Mouse (Mus musculus) cortical plate, adult 2 months (tissue): ENCODE results near the gene Tril. TPM values are rescaled to one million over a fixed set of nuclear protein-coding genes. Genes with fewer than 3 reads are reported as not detected.
A peak's percentile ranks its signal among the peaks of the same experiment; 100 is the strongest.

Experiments used
- H3K27ac ChIP-seq: fragments of 200-500 bp; 2 replicates; pipeline ENCODE4 v1.5.1; 2012; ENCODE audit warnings: low read length, control low read depth, inconsistent platforms; ENCODE audit not compliant: insufficient read depth
- H3K4me1 ChIP-seq: fragments of 200-500 bp; 2 replicates; pipeline ENCODE4 v1.6.1; 2011; ENCODE audit warnings: low read length; ENCODE audit not compliant: control insufficient read depth, insufficient read depth
- H3K4me3 ChIP-seq: fragments of 200-500 bp; 2 replicates; pipeline ENCODE4 v1.5.1; 2011; ENCODE audit warnings: mild to moderate bottlenecking, low read length, control low read depth; ENCODE audit not compliant: insufficient read depth
- CTCF ChIP-seq: fragments of 200-500 bp; IDR thresholded peaks from 2 replicates; pipeline ENCODE4 v1.5.1; 2011; ENCODE audit warnings: mild to moderate bottlenecking, control low read depth, low read length; ENCODE audit not compliant: insufficient read depth; ENCODE audit errors: extremely low read depth
- POLR2A ChIP-seq: fragments of 200-500 bp; IDR thresholded peaks from 2 replicates; pipeline ENCODE4 v1.6.1; 2011; ENCODE audit warnings: mild to moderate bottlenecking, low read length, control low read depth; ENCODE audit not compliant: insufficient read depth; ENCODE audit errors: extremely low read depth
- polyA plus RNA-seq: library from polyadenylated mRNA; depleted of rRNA; stranded (reverse); fragments of >200 nt; gene quantifications from 2 replicates; pipeline ENCODE4 v1.2.3, GENCODE M21; 2012

The Tril gene
- polyA plus RNA-seq, 1 experiment: 27.7 TPM

GRCm38 (mm10) chr6:53812242-53812641 is 8.4 kb downstream of the Tril start:
- Histone ChIP-seq H3K4me1 (0 out of 2 replicates have a peak, but pooled peaks cover 1% of the 10 kb centered on the region), H3K27ac (no peak overlapping the region), H3K4me3 (no peak overlapping the region)
- TF ChIP-seq CTCF (0 out of 2 replicates have a peak, but pooled peaks have one; percentile 27), POLR2A (no peak)

- Histone ChIP-seq H3K27ac (no peak overlapping the region), H3K4me1 (no peaks in the 10 kb centered on the region), H3K4me3 (no peak overlapping the region)
- TF ChIP-seq POLR2A (no peak), CTCF (no peak)
Measured at GRCm38 (mm10) chr6:53808801-53809200, 11.8 kb downstream of the Tril start.

GRCm38 (mm10) chr6:53807185-53807584 is 13.4 kb downstream of the Tril start:
- Histone ChIP-seq H3K4me3 (no peak overlapping the region), H3K27ac (no peak overlapping the region), H3K4me1 (no peaks in the 10 kb centered on the region)
- TF ChIP-seq CTCF (no peak), POLR2A (no peak)

GRCm38 (mm10) chr6:53806591-53807023 is 14.0 kb downstream of the Tril start:
- TF ChIP-seq CTCF: no peak
- no peak for TF ChIP-seq POLR2A
- Histone ChIP-seq H3K4me3 (no peak overlapping the region), H3K27ac (no peak overlapping the region), H3K4me1 (no peaks in the 10 kb centered on the region)

GRCm38 (mm10) chr6:53806021-53806420 is 14.6 kb downstream of the Tril start:
- no peak overlapping the region for H3K4me3 ChIP-seq
- TF ChIP-seq POLR2A: no peak
- TF ChIP-seq CTCF: no peak
- no peak overlapping the region for H3K27ac ChIP-seq
- H3K4me1 ChIP-seq: no peaks in the 10 kb centered on the region

GRCm38 (mm10) chr6:53804145-53804544 is 16.5 kb downstream of the Tril start:
- no peaks in the 10 kb centered on the region for H3K4me1 ChIP-seq
- no peak overlapping the region for H3K27ac ChIP-seq
- no peak overlapping the region for H3K4me3 ChIP-seq
- TF ChIP-seq CTCF (no peak), POLR2A (no peak)

GRCm38 (mm10) chr6:53803551-53803950 is 17.1 kb downstream of the Tril start:
- Histone ChIP-seq H3K27ac (no peak overlapping the region), H3K4me1 (no peaks in the 10 kb centered on the region), H3K4me3 (no peak overlapping the region)
- TF ChIP-seq POLR2A: no peak
- TF ChIP-seq CTCF: no peak

- Histone ChIP-seq H3K4me1 (no peaks in the 10 kb centered on the region), H3K4me3 (no peak overlapping the region), H3K27ac (peak overlapping the region; percentile 54; the same call in 1 of the 2 replicates)
- TF ChIP-seq POLR2A: no peak
- no peak for TF ChIP-seq CTCF
Measured at GRCm38 (mm10) chr6:53801893-53802286, 18.7 kb downstream of the Tril start.

GRCm38 (mm10) chr6:53801269-53801892 is 19.2 kb downstream of the Tril start:
- Histone ChIP-seq H3K4me3 (no peak overlapping the region), H3K4me1 (no peaks in the 10 kb centered on the region), H3K27ac (peak overlapping the region; percentile 54; the same call in 1 of the 2 replicates)
- TF ChIP-seq POLR2A (no peak), CTCF (no peak)

GRCm38 (mm10) chr6:53798865-53799264 is 21.8 kb downstream of the Tril start:
- H3K4me3 ChIP-seq: no peak overlapping the region
- TF ChIP-seq CTCF: no peak
- TF ChIP-seq POLR2A: no peak
- no peaks in the 10 kb centered on the region for H3K4me1 ChIP-seq
- no peak overlapping the region for H3K27ac ChIP-seq
